Mouse (Mus musculus) lung, postnatal 0 days (tissue): Measurements from ENCODE around the gene Gm49776.

ENCODE experiments used
- CTCF ChIP-seq: IDR thresholded peaks from 2 replicates; pipeline ENCODE4 v1.5.1; 2016; ENCODE audit warnings: antibody characterized with exemption, mild to moderate bottlenecking
- EP300 ChIP-seq: IDR thresholded peaks from 2 replicates; pipeline ENCODE4 v1.6.1; 2016; ENCODE audit warnings: antibody characterized with exemption, mild to moderate bottlenecking, control low read depth

- TF ChIP-seq CTCF, result no peak
- TF ChIP-seq EP300, result no peak
Observed at GRCm38 (mm10) chr16:18227897-18228422, 30.2 kb downstream of the Gm49776 start.
